Mouse (Mus musculus) left cerebral cortex, postnatal 14 days (tissue): ENCODE data around the gene Gm44790. TPM values are rescaled to one million over a fixed set of nuclear protein-coding genes. Genes with fewer than 3 reads are reported as not detected.
A peak's percentile ranks its signal among the peaks of the same experiment; 100 is the strongest.
"Not testable (repeated sequence)": the region's sequence is repeated elsewhere in the genome, so short reads cannot be mapped to it uniquely, and the experiment has no call there.

Experiments used
- DNase-seq, 2 experiments: peaks; one replicate each; pipeline ENCODE4 v3.0.0; 2021 to 2022; ENCODE audit warnings: low spot score in 2 of 2, mixed read lengths in 1 of 2
- intact Hi-C: fragments of 180-260 bp; cut with DNase I; formaldehyde crosslinking; loops from one replicate; pipeline ENCODE4 v1.15.1; 2025
- total RNA-seq, 2 experiments: library from RNA; stranded (reverse); gene quantifications; 2 replicates each; pipeline ENCODE4 v1.2.3; 2021

The Gm44790 gene
- total RNA-seq, 2 experiments from 2014 or later: 0.49 TPM; not detected in 1

GRCm38 (mm10) chr6:86463079-86463478, 36.6 kb downstream of the Gm44790 start:
- DNase-seq: no peak
- intact Hi-C loops: no loop called here

GRCm38 (mm10) chr6:86471317-86471716, 44.9 kb downstream of the Gm44790 start:
- intact Hi-C loops: loop anchor here (5.0 kb wide), 1 partner anchor 196 kb away; the partner anchor contains the start of gene Mxd1

GRCm38 (mm10) chr6:86471760-86472099, 45.3 kb downstream of the Gm44790 start:
- intact Hi-C loops: loop anchor here (1.0 to 5.0 kb wide), 2 partner anchors 55 to 196 kb away; partner anchors contain the start of genes Mxd1 and Pcbp1
- DNase-seq: no peak

More at GRCm38 (mm10) chr6:86471317-86471716, 44.9 kb downstream of the Gm44790 start:
- DNase-seq: no peak

GRCm38 (mm10) chr6:86472100-86472955, 45.9 kb downstream of the Gm44790 start:
- DNase-seq: peak; percentile 100
- intact Hi-C loops: loop anchor here (1.0 to 5.0 kb wide), 2 partner anchors 54 to 195 kb away; partner anchors contain the start of genes Mxd1 and Pcbp1

- DNase-seq: no peak
- intact Hi-C loops: loop anchor here (5.0 kb wide), 1 partner anchor 194 kb away; the partner anchor contains the start of gene Mxd1
Measured at GRCm38 (mm10) chr6:86473077-86473476, 46.6 kb downstream of the Gm44790 start.

GRCm38 (mm10) chr6:86474072-86474471, 47.6 kb downstream of the Gm44790 start:
- no peak for DNase-seq
- intact Hi-C loops: loop anchor here (5.0 kb wide), 1 partner anchor 193 kb away; the partner anchor contains the start of gene Mxd1

GRCm38 (mm10) chr6:86474646-86475181, 48.3 kb downstream of the Gm44790 start:
- DNase-seq: no peak
- intact Hi-C loops: loop anchor here (5.0 kb wide), 1 partner anchor 193 kb away; the partner anchor contains the start of gene Mxd1

- no peak for DNase-seq
- intact Hi-C loops: no loop called here
Measured at GRCm38 (mm10) chr6:86475462-86476167, 49.2 kb downstream of the Gm44790 start.

GRCm38 (mm10) chr6:86476931-86477330, 50.5 kb downstream of the Gm44790 start:
- intact Hi-C loops: no loop called here

GRCm38 (mm10) chr6:86479311-86479710, 52.9 kb downstream of the Gm44790 start:
- no peak for DNase-seq
- intact Hi-C loops: no loop called here

More at GRCm38 (mm10) chr6:86476931-86477330, 50.5 kb downstream of the Gm44790 start:
- DNase-seq: no peak

GRCm38 (mm10) chr6:86479816-86480188, 53.3 kb downstream of the Gm44790 start:
- no peak for DNase-seq
- intact Hi-C loops: no loop called here

GRCm38 (mm10) chr6:86480189-86480831, 53.9 kb downstream of the Gm44790 start:
- intact Hi-C loops: no loop called here
- DNase-seq: peak in 1 of 2 experiments; percentile 26

GRCm38 (mm10) chr6:86481871-86482270, 55.4 kb downstream of the Gm44790 start:
- DNase-seq: no peak
- intact Hi-C loops: no loop called here

GRCm38 (mm10) chr6:86485943-86486640, 59.6 kb downstream of the Gm44790 start:
- DNase-seq: no peak
- intact Hi-C loops: loop anchor here (5.0 kb wide), 1 partner anchor 36 kb away; no protein-coding TSS in a partner anchor

- intact Hi-C loops: loop anchor here (5.0 kb wide), 1 partner anchor 35 kb away; no protein-coding TSS in a partner anchor
- peak; percentile 76 to 78 for DNase-seq
Measured at GRCm38 (mm10) chr6:86487358-86488148, 61.1 kb downstream of the Gm44790 start.

GRCm38 (mm10) chr6:86488149-86488485, 61.7 kb downstream of the Gm44790 start:
- DNase-seq: peak in 1 of 2 experiments; percentile 9
- intact Hi-C loops: loop anchor here (5.0 kb wide), 1 partner anchor 34 kb away; no protein-coding TSS in a partner anchor

- DNase-seq: no peak
- intact Hi-C loops: loop anchor here (5.0 kb wide), 1 partner anchor 32 kb away; no protein-coding TSS in a partner anchor
Measured at GRCm38 (mm10) chr6:86489945-86490344, 63.5 kb downstream of the Gm44790 start.

- DNase-seq, intact Hi-C loops: not testable (repeated sequence)
Measured at GRCm38 (mm10) chr6:86490413-86490812, 64.0 kb downstream of the Gm44790 start.
